Mouse (Mus musculus) megakaryocyte, embryonic 14.5 days (primary cell): Measurements from ENCODE around the gene Fbln7. TPM values are rescaled to one million over a fixed set of nuclear protein-coding genes. Genes with fewer than 3 reads are reported as not detected.

Experiments
- H3K27me3 ChIP-seq: replicated peaks from 2 replicates; pipeline ENCODE3; 2012; ENCODE audit warnings: inconsistent platforms
- H3K36me3 ChIP-seq: replicated peaks from 2 replicates; pipeline ENCODE3; 2012; ENCODE audit warnings: low read length, inconsistent platforms, mixed read lengths
- H3K4me1 ChIP-seq: 2 replicates; pipeline ENCODE4 v1.6.1; 2012; ENCODE audit warnings: inconsistent platforms
- H3K4me3 ChIP-seq: replicated peaks from 2 replicates; pipeline ENCODE3; 2012; ENCODE audit warnings: moderate library complexity, mild to moderate bottlenecking, inconsistent platforms
- H3K9me3 ChIP-seq: 2 replicates; pipeline ENCODE4 v1.6.1; 2012; ENCODE audit warnings: inconsistent platforms
- FLI1 ChIP-seq: IDR thresholded peaks from 2 replicates; pipeline ENCODE4 v1.6.1; 2012; ENCODE audit warnings: low read length, inconsistent platforms, mixed read lengths
- GATA1 ChIP-seq: IDR thresholded peaks from 3 replicates; pipeline ENCODE4 v1.6.1; 2012; ENCODE audit warnings: mixed read lengths, low read length, inconsistent platforms, borderline replicate concordance
- polyA plus RNA-seq: library from polyadenylated mRNA; stranded (reverse); fragments of >175 nt; gene quantifications from 2 replicates; pipeline ENCODE4 v1.2.3, GENCODE M21; 2012; ENCODE audit warnings: low replicate concordance; ENCODE audit not compliant: insufficient read depth

Gene Fbln7
- polyA plus RNA-seq, 1 experiment, result not detected

DNA sequence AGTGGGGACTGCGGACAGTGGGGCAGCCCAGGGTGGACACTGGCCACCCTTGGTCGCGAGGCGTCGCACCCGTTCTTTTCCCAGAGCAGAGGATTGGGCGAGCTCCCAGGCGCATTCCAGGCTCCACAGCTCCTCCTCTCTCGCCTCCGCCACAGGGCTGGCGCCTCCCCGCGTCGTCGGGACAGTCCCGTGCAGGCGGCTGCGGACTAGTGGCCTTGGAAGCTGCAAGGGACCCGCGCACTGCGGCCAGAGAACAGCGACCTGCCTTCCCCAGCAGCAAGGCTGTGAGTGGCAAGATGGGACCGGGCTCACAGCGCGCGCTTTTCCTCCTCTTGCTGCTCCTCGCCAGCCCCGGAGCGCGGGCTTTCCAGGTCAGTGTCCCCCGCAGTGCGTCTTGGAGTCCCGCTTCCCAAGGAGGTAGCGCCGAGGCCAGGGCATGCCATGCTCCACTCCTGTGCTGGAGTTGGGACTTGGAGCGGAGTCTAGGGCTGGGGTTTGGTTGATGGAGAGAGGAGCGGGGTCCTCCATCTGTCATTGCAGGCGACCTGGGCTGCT is 1.1 kb downstream of the Fbln7 start:
- no peak for TF ChIP-seq FLI1
- no peak for TF ChIP-seq GATA1
- peak overlapping the region; percentile 85 for H3K4me3 ChIP-seq
- H3K27me3 ChIP-seq, result peaks cover 49% of the 10 kb centered on the region
- peaks cover 31% of the 10 kb centered on the region for H3K9me3 ChIP-seq
- peaks cover 13% of the 10 kb centered on the region for H3K4me1 ChIP-seq
- peaks cover 4% of the 10 kb centered on the region for H3K36me3 ChIP-seq

DNA sequence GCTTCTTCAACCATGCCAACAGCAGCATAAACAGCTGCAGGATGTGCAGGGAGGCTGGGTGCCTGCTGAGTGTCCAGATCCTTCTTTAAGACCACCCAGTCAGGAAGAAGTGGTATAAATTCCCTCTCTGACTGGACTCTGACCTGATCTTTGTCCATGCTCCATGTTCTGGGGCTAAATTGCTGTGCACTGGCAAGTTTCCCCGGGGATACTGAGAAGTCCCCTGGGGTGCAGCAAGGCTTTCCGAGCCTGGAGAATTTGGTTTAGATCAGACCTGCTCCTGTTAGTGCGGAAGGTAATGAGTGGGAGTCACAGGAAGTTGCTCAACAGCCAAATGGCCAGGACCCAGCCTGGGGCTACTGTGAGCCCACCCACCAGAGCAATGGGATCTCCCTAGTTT is 2.3 kb downstream of the Fbln7 start:
- TF ChIP-seq FLI1 (no peak), GATA1 (no peak)
- Histone ChIP-seq H3K9me3 (peaks cover 22% of the 10 kb centered on the region), H3K4me3 (no peak overlapping the region), H3K27me3 (peaks cover 49% of the 10 kb centered on the region), H3K4me1 (peaks cover 12% of the 10 kb centered on the region), H3K36me3 (no peaks in the 10 kb centered on the region)

DNA sequence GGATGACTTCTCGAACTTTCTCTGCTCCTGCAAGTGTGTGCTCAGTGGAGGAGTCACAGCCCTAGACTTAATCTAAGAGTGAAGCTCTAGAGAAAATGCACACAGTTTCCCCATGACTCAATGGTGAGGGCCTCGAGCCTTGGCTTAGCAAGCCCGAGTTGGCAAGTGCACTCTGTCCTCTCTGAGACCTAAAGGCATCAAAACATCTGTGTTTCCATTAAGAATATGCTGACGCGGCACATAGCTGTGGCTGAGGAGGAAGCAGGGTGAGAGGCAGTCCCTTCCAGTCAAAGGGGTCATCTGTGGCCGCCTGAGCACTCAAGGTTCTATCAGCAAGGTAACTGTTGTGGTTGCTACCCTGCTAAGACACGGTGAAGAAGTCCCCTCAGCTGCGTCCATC is 8.9 kb downstream of the Fbln7 start:
- Histone ChIP-seq H3K36me3 (no peaks in the 10 kb centered on the region), H3K27me3 (peaks cover 36% of the 10 kb centered on the region), H3K4me3 (no peak overlapping the region), H3K4me1 (peaks cover 25% of the 10 kb centered on the region), H3K9me3 (no peaks in the 10 kb centered on the region)
- no peak for TF ChIP-seq GATA1
- no peak for TF ChIP-seq FLI1

DNA sequence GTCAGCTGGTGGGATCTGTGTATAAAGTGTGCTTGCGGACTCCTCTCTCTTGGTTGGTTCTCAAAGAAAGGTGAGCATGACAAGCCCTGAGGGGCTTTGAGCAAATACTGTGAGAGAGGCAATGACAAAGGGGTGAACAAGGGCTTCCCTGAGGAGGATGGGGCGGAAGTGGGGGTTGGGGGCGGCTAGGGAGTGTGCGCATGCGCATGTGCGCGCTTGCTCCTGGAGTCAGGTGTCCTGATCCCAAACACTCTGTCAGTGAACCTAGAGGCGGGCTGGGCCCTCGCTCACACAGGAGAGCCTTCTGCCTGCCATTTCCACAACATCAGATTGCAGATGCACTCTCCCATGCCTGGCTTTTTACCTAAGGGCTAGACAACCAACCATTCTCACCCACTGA is 9.5 kb downstream of the Fbln7 start:
- Histone ChIP-seq H3K27me3 (peaks cover 38% of the 10 kb centered on the region), H3K4me3 (no peak overlapping the region), H3K4me1 (peaks cover 25% of the 10 kb centered on the region), H3K9me3 (no peaks in the 10 kb centered on the region), H3K36me3 (no peaks in the 10 kb centered on the region)
- no peak for TF ChIP-seq GATA1
- no peak for TF ChIP-seq FLI1

DNA sequence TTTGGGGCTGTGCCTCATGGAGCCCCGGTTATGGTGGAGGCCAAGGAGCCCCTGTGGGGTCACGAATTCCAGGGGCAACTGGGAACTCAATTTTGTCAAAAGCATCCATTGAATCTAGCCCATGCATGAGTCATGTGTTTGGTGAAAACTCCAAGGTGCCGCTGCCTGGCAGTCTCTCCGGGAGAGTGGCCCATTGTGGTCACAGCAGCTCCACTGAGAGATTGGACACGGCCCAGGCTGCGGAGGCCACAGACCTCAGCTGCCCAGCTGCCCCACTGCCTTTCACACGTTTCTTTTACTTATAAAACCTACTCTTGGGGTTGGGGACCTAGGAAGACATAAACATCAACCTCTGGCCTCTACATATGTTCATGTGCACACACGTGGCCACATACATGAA is 12.7 kb downstream of the Fbln7 start:
- Histone ChIP-seq H3K4me3 (no peak overlapping the region), H3K27me3 (peaks cover 42% of the 10 kb centered on the region), H3K4me1 (peaks cover 19% of the 10 kb centered on the region), H3K9me3 (no peaks in the 10 kb centered on the region), H3K36me3 (no peaks in the 10 kb centered on the region)
- TF ChIP-seq FLI1 (no peak), GATA1 (no peak)

DNA sequence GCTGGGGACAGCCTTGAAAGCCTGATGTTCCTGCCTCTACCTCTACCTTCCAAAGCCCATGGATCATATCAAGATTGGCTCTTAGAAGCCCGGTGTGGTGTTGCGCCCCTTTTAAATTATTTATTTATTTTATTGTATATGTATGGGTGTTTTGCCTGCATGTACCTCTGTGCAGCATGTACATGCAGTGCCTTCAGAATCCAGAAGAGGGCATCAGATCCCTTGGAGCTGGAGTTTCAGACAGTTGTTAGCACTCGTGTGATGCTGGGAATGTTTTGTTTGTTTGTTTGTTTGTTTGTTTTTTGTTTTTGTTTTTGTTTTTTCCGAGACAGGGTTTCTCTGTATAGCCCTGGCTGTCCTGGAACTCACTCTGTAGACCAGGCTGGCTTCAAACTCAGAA is 18.5 kb downstream of the Fbln7 start:
- no peak for TF ChIP-seq GATA1
- no peak for TF ChIP-seq FLI1
- H3K4me3 ChIP-seq, result no peak overlapping the region
- peaks cover 22% of the 10 kb centered on the region for H3K27me3 ChIP-seq
- no peaks in the 10 kb centered on the region for H3K9me3 ChIP-seq
- no peaks in the 10 kb centered on the region for H3K36me3 ChIP-seq
- H3K4me1 ChIP-seq, result no peaks in the 10 kb centered on the region

DNA sequence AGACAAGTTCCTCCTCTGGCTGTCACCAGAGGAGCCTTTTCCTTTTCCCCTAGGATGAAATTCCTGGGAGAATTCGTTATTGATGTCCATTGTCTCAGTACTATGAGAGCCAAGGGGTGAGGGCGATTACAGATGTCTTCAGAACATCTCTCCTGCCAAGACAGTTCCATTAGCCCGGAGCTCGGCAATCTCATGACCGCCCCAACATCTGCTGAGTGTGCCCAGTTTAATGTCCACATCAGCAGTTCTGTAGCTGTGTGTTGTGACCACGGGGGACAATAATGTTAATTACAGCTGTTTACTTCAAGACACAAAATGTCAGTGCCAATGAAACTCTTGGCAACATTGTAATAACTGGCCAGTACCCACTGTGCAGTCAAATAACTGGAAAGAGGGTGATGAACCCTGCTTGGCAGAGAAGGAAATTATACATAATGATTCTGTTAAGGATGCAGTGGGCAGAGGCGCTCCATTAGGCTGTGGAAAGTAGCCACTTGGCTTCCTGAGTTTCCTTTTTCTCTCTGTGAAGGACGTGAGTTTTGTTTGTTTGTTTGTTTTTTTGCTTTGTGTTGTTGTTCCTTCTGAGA is 22.5 kb downstream of the Fbln7 start:
- Histone ChIP-seq H3K9me3 (no peaks in the 10 kb centered on the region), H3K36me3 (no peaks in the 10 kb centered on the region), H3K4me3 (no peak overlapping the region), H3K4me1 (no peaks in the 10 kb centered on the region), H3K27me3 (peaks cover 21% of the 10 kb centered on the region)
- TF ChIP-seq GATA1, result no peak
- no peak for TF ChIP-seq FLI1

DNA sequence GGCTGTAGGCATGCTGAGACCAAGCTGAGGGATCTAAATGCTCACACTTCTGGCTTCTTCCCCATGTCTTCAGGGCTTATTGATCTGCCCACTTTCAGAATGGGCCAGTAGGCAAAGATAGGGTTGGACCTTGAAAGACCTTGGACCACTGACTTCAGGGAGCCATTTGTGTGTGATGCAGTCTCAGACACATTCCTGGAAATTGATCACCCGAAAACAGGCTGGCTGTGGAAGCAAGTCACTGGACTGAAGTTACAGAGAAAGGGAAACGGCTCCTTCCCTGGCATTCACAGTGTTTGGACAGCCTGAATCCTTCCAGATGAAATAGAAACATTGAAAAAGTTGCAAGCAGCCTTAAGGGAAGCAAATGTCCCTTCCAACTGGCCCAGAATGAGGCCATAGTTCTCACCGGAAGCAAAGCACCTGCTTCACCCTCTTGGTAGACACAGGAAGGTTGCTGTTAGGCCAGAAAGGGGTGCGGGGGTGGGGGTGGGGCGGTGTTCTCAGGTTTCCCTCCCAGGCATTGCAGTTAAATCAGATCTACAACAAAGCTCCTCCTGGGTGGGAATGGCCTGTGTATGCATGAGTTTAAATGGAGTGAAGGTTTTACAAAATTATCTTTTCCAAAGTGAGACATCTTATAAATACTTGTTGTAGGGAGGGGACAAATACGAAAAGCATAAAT is 25.2 kb downstream of the Fbln7 start:
- H3K4me1 ChIP-seq, result peaks cover 4% of the 10 kb centered on the region
- H3K36me3 ChIP-seq, result no peaks in the 10 kb centered on the region
- no peak overlapping the region for H3K4me3 ChIP-seq
- TF ChIP-seq GATA1 (no peak), FLI1 (no peak)
- H3K9me3 ChIP-seq, result peaks cover 13% of the 10 kb centered on the region; the same call in 1 of the 2 replicates
- H3K27me3 ChIP-seq, result peaks cover 27% of the 10 kb centered on the region

DNA sequence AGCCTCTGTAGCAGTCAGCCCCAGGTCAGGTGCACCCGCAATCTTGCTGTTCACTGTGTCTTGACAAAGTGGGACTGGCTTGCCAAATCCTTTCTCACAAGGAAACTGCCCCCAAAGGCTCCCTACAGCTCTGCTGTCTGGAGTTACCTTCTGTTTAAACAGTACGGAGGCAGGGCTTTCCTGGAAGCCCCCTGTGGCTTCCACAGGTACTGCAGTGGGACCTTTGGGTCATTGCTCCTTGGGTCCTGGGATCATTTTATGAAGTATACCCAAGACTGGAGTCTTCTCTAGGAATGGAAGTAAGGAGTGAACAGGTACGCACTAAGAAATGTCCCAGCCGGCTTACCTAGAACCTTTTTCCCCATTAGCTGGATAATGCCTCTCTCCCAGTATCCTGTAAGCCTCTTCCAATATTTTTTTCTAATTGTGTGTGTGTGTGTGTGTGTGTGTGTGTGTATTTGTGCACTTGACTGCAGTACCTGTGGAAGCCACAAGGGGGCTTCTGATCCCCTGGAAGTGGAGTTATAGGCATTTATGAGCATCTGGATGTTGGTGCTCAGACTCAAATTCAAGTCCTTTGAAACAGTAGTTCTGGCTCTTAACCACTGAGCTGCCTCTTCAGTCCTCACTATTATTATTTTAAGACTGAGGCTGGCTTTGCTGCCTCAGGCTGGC is 28.0 kb downstream of the Fbln7 start:
- no peak for TF ChIP-seq FLI1
- TF ChIP-seq GATA1, result no peak
- Histone ChIP-seq H3K9me3 (peaks cover 20% of the 10 kb centered on the region), H3K36me3 (no peaks in the 10 kb centered on the region), H3K4me1 (peaks cover 4% of the 10 kb centered on the region), H3K27me3 (peaks cover 39% of the 10 kb centered on the region), H3K4me3 (no peak overlapping the region)
